Mouse (Mus musculus) heart, postnatal 36 days (tissue): ENCODE results near the gene Adam12. TPM values are rescaled to one million over a fixed set of nuclear protein-coding genes. Genes with fewer than 3 reads are reported as not detected.

Source experiments
- DNase-seq, 2 experiments: peaks; one replicate each; pipeline ENCODE4 v3.0.0; 2021 to 2022
- intact Hi-C: fragments of 180-260 bp; cut with DNase I; formaldehyde crosslinking; loops from one replicate; pipeline ENCODE4 v1.15.1; 2025
- total RNA-seq, 2 experiments: library from RNA; stranded (reverse); gene quantifications; 2 replicates each; pipeline ENCODE4 v1.2.3; 2021

Gene Adam12
- total RNA-seq, 2 experiments from 2014 or later: 0.61 to 0.62 TPM

DNA sequence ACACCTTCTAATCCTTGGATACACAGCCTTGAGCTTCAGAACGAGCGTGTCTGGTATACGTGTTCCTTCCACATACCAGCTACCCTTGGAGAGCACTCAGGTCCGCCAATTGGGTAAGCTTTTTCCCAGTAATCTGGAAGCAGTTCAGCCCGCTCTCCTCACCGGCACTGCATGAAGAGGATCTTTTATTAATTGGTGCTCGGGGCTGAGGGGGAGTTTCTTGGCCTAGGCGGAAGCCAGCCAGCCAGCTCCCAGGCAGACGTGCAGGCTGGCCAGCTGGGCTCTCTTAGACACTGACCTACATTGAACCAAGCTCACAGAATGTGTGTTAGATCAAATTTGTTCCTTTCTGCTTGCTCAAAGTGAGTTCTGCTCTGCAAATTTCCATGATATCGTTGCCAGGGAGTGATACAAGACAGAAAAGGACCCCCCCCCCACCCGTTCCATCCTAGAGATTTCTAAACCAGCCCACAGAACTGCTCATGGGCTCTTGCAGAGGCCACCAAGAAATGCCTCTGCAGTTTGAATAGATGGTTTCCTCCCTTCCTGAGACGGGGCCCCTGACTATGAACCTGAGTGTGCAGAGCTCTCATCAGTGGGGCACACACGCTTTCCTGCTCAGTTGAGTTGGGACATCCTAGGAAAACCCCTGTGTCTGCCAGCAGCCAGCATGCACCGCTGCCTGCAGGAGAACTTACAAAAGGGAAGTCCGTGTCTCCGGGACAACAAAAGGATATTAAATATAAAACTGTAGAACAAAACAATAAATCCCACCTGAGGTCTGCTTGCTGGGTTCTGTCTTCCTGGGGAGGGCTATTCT lies 205.5 kb downstream of the Adam12 start:
- intact Hi-C loops: no loop called here
- peak; percentile 43 to 59 for DNase-seq

DNA sequence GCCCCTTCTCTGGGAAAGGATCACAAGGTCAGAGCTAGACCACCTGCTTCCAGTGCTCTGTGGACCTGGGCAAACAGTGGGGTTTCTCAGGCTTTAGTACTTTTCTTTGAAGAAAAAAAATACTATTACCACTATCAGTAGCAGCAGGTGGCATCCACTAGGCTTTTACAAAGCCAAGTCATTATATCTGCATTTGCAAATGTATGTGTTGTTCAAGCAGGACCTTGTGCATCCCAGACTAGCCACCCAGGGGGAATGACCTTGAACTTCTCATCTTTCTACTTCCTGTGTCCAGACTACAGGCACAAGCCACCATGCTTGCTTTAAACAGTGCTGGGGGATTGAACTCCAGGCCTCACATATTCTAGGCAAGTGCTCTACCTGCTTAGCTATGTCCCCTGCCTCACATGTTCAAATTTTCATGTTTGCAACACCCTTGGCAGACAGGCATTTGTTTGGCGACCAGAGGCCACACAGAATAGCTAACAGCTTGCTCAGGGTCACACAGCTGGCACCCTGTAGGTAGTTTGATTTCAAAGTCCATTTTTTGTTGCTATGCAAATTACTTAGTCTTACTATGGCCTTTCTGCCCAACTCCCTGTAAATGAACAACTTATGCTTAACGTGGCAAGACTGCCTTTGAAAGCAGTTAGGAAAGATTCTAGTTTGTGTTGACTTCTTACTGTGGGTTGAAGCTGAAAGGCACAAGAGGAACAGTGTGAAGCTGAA lies 209.6 kb downstream of the Adam12 start:
- intact Hi-C loops: no loop called here
- no peak for DNase-seq

GRCm38 (mm10) chr7:134015226-134015625 lies 216.7 kb downstream of the Adam12 start:
- no peak for DNase-seq
- intact Hi-C loops: no loop called here

DNA sequence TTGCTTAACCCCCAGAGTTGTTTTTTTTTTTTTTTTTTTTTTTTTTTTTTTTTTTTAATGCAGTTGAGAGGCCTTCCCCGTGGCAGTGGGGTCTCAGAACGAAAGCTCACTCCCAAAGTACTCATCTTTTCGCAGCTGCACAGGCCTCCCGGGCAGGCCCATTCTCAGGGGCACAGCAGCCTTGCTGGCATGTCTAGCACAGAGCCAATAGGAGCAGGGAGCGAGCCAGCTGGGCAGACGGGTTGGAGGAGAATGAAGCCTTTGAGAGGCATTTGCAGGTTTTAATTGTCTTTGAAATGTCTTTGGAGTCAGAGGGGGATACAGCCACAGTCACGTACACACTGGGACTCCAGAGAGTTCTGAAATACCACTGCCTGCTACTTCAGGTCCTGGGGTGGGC lies 217.2 kb downstream of the Adam12 start:
- no peak for DNase-seq
- intact Hi-C loops: no loop called here

DNA sequence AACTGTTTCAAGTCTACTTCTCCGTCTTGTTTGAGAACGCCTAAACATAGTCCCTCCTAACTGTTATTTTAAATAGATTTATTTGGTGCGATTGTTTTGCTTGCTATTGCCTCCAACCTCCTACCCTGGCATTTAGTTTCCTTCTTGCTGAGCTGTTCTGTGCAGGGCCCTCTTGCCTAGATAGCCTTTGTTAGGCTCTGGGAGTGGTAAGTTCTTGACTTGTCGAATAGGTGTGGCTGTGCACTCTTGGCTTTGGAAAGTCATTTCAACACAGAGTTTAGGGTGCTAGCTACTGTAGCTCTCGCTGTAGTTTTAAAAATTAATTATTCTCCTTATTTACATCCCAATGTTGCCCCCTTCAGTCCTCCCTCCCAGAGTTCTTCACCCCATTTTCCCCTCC lies 222.8 kb downstream of the Adam12 start:
- no peak for DNase-seq
- intact Hi-C loops: no loop called here

DNA sequence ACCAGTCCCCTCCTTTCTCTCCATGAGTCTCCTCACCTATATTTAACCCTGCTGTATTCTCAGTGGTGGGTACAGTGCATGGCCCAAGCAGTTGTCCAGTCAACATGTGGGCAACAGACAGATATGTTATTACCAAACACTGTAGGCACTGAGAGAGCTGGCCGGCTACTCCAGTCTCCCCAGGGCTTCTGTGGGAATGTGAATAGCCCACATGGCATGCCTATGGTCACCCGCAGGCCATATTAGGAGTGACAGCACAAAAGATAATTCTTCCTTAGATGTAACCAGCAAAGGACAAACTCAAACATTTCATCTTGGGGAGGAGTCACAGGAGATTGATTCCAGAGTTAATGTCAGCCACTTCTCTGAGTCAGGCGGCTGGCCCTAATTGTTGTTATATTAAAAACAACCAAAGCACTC lies 224.0 kb downstream of the Adam12 start:
- no peak for DNase-seq
- intact Hi-C loops: no loop called here

DNA sequence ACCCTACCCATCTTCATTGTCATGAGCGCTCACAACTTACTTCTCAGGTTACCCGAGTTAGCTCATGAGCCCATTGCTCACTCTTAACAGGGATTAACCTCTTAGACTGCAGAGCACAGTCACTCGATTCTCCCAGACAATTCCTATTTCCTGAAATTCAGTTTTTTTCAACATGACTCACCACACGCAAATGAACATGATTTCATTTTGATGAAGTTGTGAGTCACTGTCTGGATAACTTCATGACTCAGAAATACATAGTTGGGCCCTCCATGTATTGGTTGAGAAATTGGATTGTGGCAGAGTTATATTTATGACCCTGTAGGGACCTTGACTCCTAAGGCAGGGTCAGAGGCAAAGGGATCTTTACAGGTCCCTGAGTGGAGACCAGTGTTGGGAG lies 230.4 kb downstream of the Adam12 start:
- intact Hi-C loops: no loop called here
- no peak for DNase-seq

- DNase-seq: no peak
- intact Hi-C loops: no loop called here
Measured at GRCm38 (mm10) chr7:133990930-133991329, 241.0 kb downstream of the Adam12 start.

DNA sequence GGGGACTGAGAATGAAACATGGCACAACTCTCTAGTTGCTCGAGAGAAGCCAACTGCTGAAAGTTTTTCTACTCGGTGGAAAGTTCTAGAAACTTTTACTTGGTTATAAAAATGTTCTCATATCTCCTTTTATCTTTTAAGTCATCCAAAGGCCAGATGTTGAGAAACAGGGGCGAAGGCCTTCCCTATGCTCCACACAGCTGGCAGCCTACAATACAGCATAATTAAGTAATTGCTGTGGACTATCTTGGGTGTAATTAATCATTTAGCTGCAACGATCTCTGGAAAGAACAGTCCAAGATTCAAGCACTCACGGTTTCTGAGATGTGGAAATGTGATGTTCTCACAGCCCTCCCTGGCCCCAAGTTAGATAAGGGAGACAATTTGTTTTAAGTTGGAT lies 243.6 kb downstream of the Adam12 start:
- no peak for DNase-seq
- intact Hi-C loops: no loop called here

DNA sequence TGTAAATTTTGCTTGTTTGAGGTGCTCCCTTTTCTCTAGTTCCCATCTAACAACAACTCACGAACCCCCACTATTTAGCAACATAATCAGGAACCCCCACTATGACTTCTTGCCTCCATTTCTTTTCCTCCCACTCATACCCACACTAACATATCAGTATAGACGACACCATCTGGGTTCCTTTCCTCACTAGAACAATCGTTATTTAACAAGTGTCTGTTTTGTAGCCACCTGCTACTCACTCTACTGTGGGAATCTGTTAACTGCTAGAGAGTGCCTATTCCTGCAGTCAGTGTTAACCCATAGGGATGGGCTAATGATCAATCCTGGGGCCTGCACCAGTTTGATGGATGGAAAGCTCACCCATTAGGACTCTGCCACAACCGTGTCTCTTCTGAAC lies 245.7 kb downstream of the Adam12 start:
- DNase-seq: no peak

DNA sequence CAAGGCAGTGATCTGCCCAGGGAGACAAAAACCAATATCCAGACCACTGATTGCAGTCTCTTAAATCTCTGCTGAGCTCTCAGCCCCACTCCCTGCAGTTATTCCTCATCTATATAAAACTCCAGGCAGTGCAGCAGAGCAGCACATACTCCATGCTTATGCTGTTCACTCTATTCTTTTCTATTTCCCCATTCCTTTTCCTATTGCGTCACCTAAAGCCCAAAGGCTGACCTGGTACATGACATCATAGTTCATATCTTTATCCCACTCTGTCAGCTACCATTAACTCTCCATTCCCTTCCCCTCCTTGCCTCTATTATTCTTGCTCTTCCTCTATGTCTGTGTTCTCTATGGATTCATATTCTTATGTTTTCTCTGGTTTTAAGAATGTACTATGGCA lies 246.3 kb downstream of the Adam12 start:
- intact Hi-C loops: no loop called here
- DNase-seq: no peak

More for the DNA sequence above, 245.7 kb downstream of the Adam12 start:
- intact Hi-C loops: no loop called here

GRCm38 (mm10) chr7:133976388-133977122 lies 255.4 kb downstream of the Adam12 start:
- intact Hi-C loops: no loop called here

DNA sequence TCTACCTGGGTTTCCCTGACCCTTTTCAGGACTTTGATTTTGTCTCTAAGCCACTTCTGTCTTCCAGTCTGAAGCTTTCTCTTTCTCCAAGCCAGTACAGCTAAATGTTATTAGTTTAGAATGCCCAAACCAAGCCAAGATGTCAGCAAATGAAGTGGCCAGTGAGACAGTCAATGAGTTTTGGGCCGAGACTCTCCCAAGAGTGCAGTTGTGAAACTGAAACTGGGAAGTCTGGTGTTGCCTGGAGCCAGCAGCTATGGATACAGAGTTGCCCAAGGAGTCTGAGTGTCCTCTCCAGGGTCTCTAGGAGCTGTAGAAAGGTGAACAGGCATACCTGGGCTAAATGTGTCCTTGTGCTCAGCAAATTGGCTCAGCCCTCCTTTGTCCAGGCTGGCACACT lies 260.9 kb downstream of the Adam12 start:
- intact Hi-C loops: no loop called here

More at GRCm38 (mm10) chr7:133976388-133977122, 255.4 kb downstream of the Adam12 start:
- no peak for DNase-seq

GRCm38 (mm10) chr7:133970407-133970806 lies 261.5 kb downstream of the Adam12 start:
- intact Hi-C loops: no loop called here
- no peak for DNase-seq

More for the DNA sequence above, 260.9 kb downstream of the Adam12 start:
- peak in 1 of 2 experiments; percentile 34 for DNase-seq

DNA sequence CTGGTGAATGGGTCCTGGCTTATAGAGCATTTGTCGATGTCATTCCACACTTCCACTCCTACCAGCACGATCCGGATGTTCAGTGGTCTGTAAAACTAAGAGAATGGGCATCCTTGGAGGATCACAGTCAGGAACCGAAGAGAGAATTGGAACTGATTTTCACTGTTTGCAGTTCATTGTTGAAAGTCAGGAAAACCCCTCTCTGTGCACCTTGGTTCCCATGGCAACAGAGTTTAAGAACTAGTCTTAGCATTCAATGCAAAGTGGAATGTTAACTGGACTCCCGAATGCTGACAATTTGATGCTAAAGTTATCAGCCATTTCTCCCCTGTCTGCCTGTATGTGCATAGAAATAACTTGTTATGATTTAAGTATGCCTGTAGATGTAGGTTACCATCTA lies 264.0 kb downstream of the Adam12 start:
- intact Hi-C loops: no loop called here

GRCm38 (mm10) chr7:133963501-133963900 lies 268.4 kb downstream of the Adam12 start:
- no peak for DNase-seq
- intact Hi-C loops: no loop called here

More for the DNA sequence above, 264.0 kb downstream of the Adam12 start:
- no peak for DNase-seq

- intact Hi-C loops: loop anchor here (5.0 kb wide), 1 partner anchor 263 kb away; no protein-coding TSS in a partner anchor
- peak in 1 of 2 experiments; percentile 14 for DNase-seq
Measured at GRCm38 (mm10) chr7:133959200-133959599, 272.7 kb downstream of the Adam12 start.

GRCm38 (mm10) chr7:133957873-133958272 lies 274.1 kb downstream of the Adam12 start:
- intact Hi-C loops: loop anchor here (5.0 kb wide), 1 partner anchor 264 kb away; no protein-coding TSS in a partner anchor
- DNase-seq: no peak

- intact Hi-C loops: loop anchor here (5.0 kb wide), 1 partner anchor 268 kb away; no protein-coding TSS in a partner anchor
- no peak for DNase-seq
Measured at GRCm38 (mm10) chr7:133954111-133955091, 277.5 kb downstream of the Adam12 start.
